Mouse (Mus musculus): ENCODE measurements around the gene Dock6. TPM values are rescaled to one million over a fixed set of nuclear protein-coding genes. Genes with fewer than 3 reads are reported as not detected.

Dock6 gene
- total RNA-seq, 4 experiments from 2014 or later, result 14.6 to 19.8 (median 16.8) TPM

DNA sequence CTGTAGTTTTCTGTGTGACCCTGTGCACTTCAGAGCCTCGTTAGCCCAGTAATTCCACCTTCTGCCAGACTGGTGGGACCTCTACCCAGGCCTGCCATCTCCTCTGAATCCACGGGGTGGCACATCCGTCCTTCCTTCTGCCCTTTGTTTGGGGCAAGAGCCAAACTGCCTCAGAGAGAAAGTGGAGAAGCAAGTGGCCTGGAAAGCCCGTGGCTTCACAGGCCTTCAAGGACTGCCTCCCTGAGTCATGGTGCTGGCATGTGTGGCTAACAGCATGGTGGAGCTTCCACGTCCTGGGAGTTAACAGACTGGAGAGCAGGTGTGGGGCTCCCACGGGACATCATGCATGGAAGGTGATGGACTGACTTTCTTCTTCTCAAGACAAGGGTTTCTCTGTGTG lies 101.1 kb downstream of the Dock6 start:
- no peak for DNase-seq (ENCODE audit: low spot score in 2 of 2)

DNA sequence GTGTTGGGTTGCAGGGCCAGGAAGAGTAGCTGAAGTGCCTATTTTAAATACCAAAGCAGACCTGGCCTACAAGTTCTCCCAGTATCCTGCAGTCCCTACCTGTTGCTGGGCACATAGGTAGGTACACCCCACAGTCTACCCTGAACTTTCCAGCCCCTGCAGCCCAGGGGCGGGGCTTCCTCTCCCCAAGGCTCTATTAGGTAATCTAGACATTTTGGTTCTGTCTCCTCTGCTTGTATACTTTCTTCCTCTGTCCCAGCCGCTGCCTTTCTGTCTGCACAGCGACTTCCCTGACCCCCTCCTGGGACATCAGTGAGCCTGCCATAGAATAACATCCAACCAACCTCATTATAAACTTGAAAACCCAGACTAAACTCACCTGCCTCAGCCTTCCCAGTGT lies 102.1 kb downstream of the Dock6 start:
- DNase-seq (ENCODE audit: low spot score in 2 of 2), result no peak

Small RNAs within 50 kb of the gene (microRNA-seq; reads per million reads assigned to microRNA genes)
- 4.4 to 4.6 reads per million in 2 experiments for gene Mir7083

Other genes starting within 250 kb of the Dock6 start
- gene Smarca4, start 236.5 kb downstream of the Dock6 start, total RNA-seq (2022), result 100 to 1,000 TPM in 2 of 4 experiments, 10 to 100 TPM in 2; 96.5 to 103 (median 99.6) TPM
- 10 to 100 TPM; 23.7 to 32.4 (median 28.6) TPM for gene Ldlr, start 129.2 kb downstream of the Dock6 start, total RNA-seq (2022)
- gene Spc24, start 92.3 kb downstream of the Dock6 start, total RNA-seq (2022), result 1 to 10 TPM; 2.0 to 2.5 (median 2.2) TPM
- gene Kank2, start 53.9 kb downstream of the Dock6 start, total RNA-seq (2022), result 10 to 100 TPM in 1 of 4 experiments, 1 to 10 TPM in 3; 9.1 to 10.9 (median 9.6) TPM
- not detected for gene Angptl8, start 17.1 kb downstream of the Dock6 start, total RNA-seq (2022)
- 10 to 100 TPM; 10.7 to 15.7 (median 13.5) TPM for gene Rab3d, start 65.6 kb upstream of the Dock6 start, total RNA-seq (2022)
- gene Ccdc159, start 74.8 kb upstream of the Dock6 start, total RNA-seq (2022), result 10 to 100 TPM; 12.9 to 19.5 (median 16.0) TPM
- gene Tmem205, start 74.9 kb upstream of the Dock6 start, total RNA-seq (2022), result 10 to 100 TPM; 36.3 to 42.6 (median 39.4) TPM
- gene Plppr2, start 84.4 kb upstream of the Dock6 start, total RNA-seq (2022), result 100 to 1,000 TPM; 133 to 152 (median 147) TPM
- 10 to 100 TPM; 13.2 to 15.0 (median 14.8) TPM for gene Swsap1, start 103.1 kb upstream of the Dock6 start, total RNA-seq (2022)
- gene Epor, start 110.9 kb upstream of the Dock6 start, total RNA-seq (2022), result 10 to 100 TPM; 12.9 to 15.3 (median 14.4) TPM
- 1 to 10 TPM; 2.7 to 4.4 (median 3.2) TPM for gene Rgl3, start 136.8 kb upstream of the Dock6 start, total RNA-seq (2022)
- gene Ccdc151, start 150.0 kb upstream of the Dock6 start, total RNA-seq (2022), result 1 to 10 TPM; 6.6 to 9.2 (median 6.7) TPM
- 10 to 100 TPM; 89.5 to 94.0 (median 91.8) TPM for gene Prkcsh, start 150.2 kb upstream of the Dock6 start, total RNA-seq (2022)
- gene Elavl3, start 199.4 kb upstream of the Dock6 start, total RNA-seq (2022), result 100 to 1,000 TPM; 132 to 153 (median 147) TPM
- gene Gm49318, start 218.6 kb upstream of the Dock6 start, total RNA-seq (2022), result not detected
- gene Zfp653, start 218.7 kb upstream of the Dock6 start, total RNA-seq (2022), result 10 to 100 TPM; 20.7 to 23.7 (median 21.9) TPM
- gene Ecsit, start 232.8 kb upstream of the Dock6 start, total RNA-seq (2022), result 10 to 100 TPM; 45.4 to 50.8 (median 48.0) TPM
- gene Cnn1, start 246.6 kb upstream of the Dock6 start, total RNA-seq (2022), result 1 to 10 TPM in 1 of 4 experiments, under 1 TPM in 3; 0.37 to 1.2 (median 0.59) TPM

Measured in left cerebral cortex, adult 8-10 months (tissue).